15 mouse cellular contexts compared by ENCODE assay signal in the genomic region with DNA sequence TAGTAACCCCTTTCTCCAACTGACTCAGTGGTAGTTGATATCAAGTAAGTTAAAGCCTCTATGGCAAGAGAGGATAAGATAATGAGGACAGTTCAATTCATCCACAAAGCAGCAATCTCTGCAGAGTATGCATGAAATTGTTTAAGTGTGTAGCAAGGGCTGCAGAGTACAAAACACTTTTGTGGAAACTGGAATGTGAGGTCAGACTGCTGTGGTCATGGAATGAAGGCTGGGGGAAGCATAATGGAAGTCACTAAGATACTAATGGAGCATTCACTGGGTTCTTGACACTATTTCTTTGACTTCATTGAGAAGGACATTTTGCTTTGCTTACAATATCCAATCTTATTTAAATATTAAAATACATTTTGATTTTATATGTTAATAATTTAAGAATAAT.
"Had no signal": no experiment of that assay in that cellular context is flagged by ENCODE, and none has a peak within 500 bp of the region (broad histone marks: within the 10 kb centered on the region; RNA-seq: fewer than 3 reads in every experiment).

No protein-coding gene starts in this region.

- H3K9ac ChIP-seq: limb, embryonic 15.5 days; liver, embryonic 12.5 days; lung, embryonic 14.5 days; midbrain, embryonic 12.5 days; stomach, embryonic 15.5 days had no signal

- H3K4me2 ChIP-seq: limb, embryonic 15.5 days; liver, embryonic 12.5 days; lung, embryonic 14.5 days; midbrain, embryonic 12.5 days; stomach, embryonic 15.5 days had no signal

- H3K9me3 ChIP-seq: limb, embryonic 15.5 days; liver, embryonic 12.5 days; midbrain, embryonic 12.5 days; stomach, embryonic 15.5 days had no signal

- H3K27me3 ChIP-seq: limb, embryonic 15.5 days; liver, embryonic 12.5 days; midbrain, embryonic 12.5 days; stomach, embryonic 15.5 days had no signal

- H3K4me1 ChIP-seq: limb, embryonic 15.5 days; liver, embryonic 12.5 days; midbrain, embryonic 12.5 days; stomach, embryonic 15.5 days had no signal

- ATAC-seq: liver, embryonic 12.5 days had no signal

- DNase-seq: kidney, adult 11 months; kidney, adult 9 months; kidney, postnatal 36 days; layer of hippocampus, adult 9-11 months; layer of hippocampus, postnatal 36 days; lung, embryonic 14.5 days; lung, postnatal 10 days; lung, postnatal 4 days; right cerebral cortex, postnatal 14 days; thymus, adult 2 months had no signal

- H3K4me3 ChIP-seq: limb, embryonic 15.5 days; liver, embryonic 12.5 days; midbrain, embryonic 12.5 days; stomach, embryonic 15.5 days had no signal

- H3K36me3 ChIP-seq: limb, embryonic 15.5 days; liver, embryonic 12.5 days; midbrain, embryonic 12.5 days; stomach, embryonic 15.5 days had no signal

- H3K27ac ChIP-seq: kidney, postnatal 0 days; limb, embryonic 15.5 days; liver, embryonic 12.5 days; midbrain, embryonic 12.5 days; stomach, embryonic 15.5 days had no signal
